ENCODE assay signal across 12 mouse cellular contexts in genomic region chr3:31437970-31438369, GRCm38 (mm10).
DNase-seq lines count a peak whose midpoint lies in the region; ATAC-seq lines count a peak whose summit lies in the region.
"Had no signal": no experiment of that assay in that cellular context is flagged by ENCODE, and none has a peak within 500 bp of the region (broad histone marks: within the 10 kb centered on the region; RNA-seq: fewer than 3 reads in every experiment).

No protein-coding gene starts in this region.

- H3K9me3 ChIP-seq in liver, embryonic 11.5 days (ENCODE audit: control insufficient read depth, low read length), result 0 out of 2 replicates have a peak, but pooled peaks cover 3% of the 10 kb centered on the region
- H3K9me3 ChIP-seq: forebrain, embryonic 15.5 days; heart, embryonic 12.5 days had no signal

- H3K4me3 ChIP-seq in liver, embryonic 11.5 days (ENCODE audit: low read depth, low read length), result no peak overlapping the region
- H3K4me3 ChIP-seq: forebrain, embryonic 15.5 days; heart, embryonic 12.5 days had no signal

- no peaks in the 10 kb centered on the region for H3K36me3 ChIP-seq in liver, embryonic 11.5 days (ENCODE audit: control insufficient read depth, insufficient read depth, low read length)
- H3K36me3 ChIP-seq: forebrain, embryonic 15.5 days; heart, embryonic 12.5 days had no signal

- WGBS in liver, embryonic 11.5 days, result 61% methylated on average over 3 of the region's 3 CpGs

- no peaks in the 10 kb centered on the region for H3K27me3 ChIP-seq in liver, embryonic 11.5 days (replicated peaks; ENCODE audit: control insufficient read depth, insufficient read depth, low read length)
- H3K27me3 ChIP-seq: forebrain, embryonic 15.5 days; heart, embryonic 12.5 days had no signal

- H3K27ac ChIP-seq in liver, embryonic 11.5 days (ENCODE audit: low read depth, low read length), result no peak overlapping the region
- H3K27ac ChIP-seq: forebrain, embryonic 15.5 days; liver, embryonic 14.5 days had no signal

- DNase-seq in frontal cortex, postnatal 36 days (ENCODE audit: low spot score in 2 of 2), result peak; percentile 10 to 23
- no peak for DNase-seq in frontal cortex, postnatal 25 days (ENCODE audit: low spot score in 2 of 2)
- DNase-seq in liver, result peak; percentile 17
- DNase-seq in liver, embryonic 11.5 days (ENCODE audit: low spot score), result no peak
- DNase-seq in NIH3T3 (ENCODE audit: low read depth), result peak; percentile 23
- peak; percentile 83 to 84 for DNase-seq in cerebellum, postnatal 10 days
- DNase-seq in embryo, embryonic 9.5 days (ENCODE audit: extremely low spot score), result no peak
- DNase-seq in natural killer cell, adult 2 months (ENCODE audit: low spot score in 2 of 2), result no peak

- ATAC-seq in liver, embryonic 11.5 days (replicated peaks; ENCODE audit: low FRiP score), result no peak
- ATAC-seq: forebrain, embryonic 15.5 days; midbrain, embryonic 16.5 days had no signal

- no peak overlapping the region for H3K4me2 ChIP-seq in liver, embryonic 11.5 days
- H3K4me2 ChIP-seq: forebrain, embryonic 15.5 days; heart, embryonic 12.5 days had no signal

- 0 out of 2 replicates have a peak, but pooled peaks cover 3% of the 10 kb centered on the region for H3K4me1 ChIP-seq in liver, embryonic 11.5 days (replicated peaks; ENCODE audit: control insufficient read depth, insufficient read depth, low read length)
- H3K4me1 ChIP-seq: forebrain, embryonic 15.5 days; heart, embryonic 12.5 days had no signal

- H3K9ac ChIP-seq in liver, embryonic 11.5 days (ENCODE audit: low read depth, low read length), result no peak overlapping the region
- H3K9ac ChIP-seq: forebrain, embryonic 15.5 days; heart, embryonic 12.5 days; liver, embryonic 14.5 days had no signal

Comparison
In these comparisons a context has a peak if more than half of its experiments do, and no peak if none do; other contexts are left out.
1. DNase-seq: peak in frontal cortex, postnatal 36 days (2 of 2), liver (single experiment), NIH3T3 (single experiment) and cerebellum, postnatal 10 days (2 of 2); none in frontal cortex, postnatal 25 days (0 of 2), liver, embryonic 11.5 days (single experiment), embryo, embryonic 9.5 days (single experiment) and natural killer cell, adult 2 months (0 of 2).